9 mouse cellular contexts compared by ENCODE assay signal in the genomic region with DNA sequence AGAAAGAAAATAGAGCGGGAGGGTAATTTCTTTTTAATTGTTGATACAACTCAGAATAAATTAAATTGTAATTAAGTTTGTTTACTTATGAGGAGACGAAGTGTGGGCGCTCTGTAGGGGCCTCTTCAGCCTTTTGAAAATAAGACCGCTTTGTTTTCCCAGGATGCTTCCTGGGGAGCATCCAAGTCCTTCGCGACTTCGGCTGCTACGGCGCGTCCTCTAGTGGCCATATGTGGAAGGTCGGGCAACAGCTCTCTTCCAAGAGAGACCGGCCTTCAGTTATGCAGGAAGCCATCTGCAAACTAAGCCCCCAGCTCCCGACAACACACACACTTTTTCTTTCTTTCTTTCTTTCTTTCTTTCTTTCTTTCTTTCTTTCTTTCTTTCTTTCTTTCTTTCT. TPM values are rescaled to one million over a fixed set of nuclear protein-coding genes. Genes with fewer than 3 reads are reported as not detected.
DNase-seq lines count a peak whose midpoint lies in the region; ATAC-seq and TF ChIP-seq lines count a peak whose summit lies in the region.
"Had no signal": no experiment of that assay in that cellular context is flagged by ENCODE, and none has a peak within 500 bp of the region (broad histone marks: within the 10 kb centered on the region; RNA-seq: fewer than 3 reads in every experiment).

No protein-coding gene starts in this region.

- TF ChIP-seq EP300 in lung, postnatal 0 days (IDR thresholded peaks at IDR 0.05), result no peak

- no peaks in the 10 kb centered on the region for H3K27me3 ChIP-seq in E14TG2a.4 (ENCODE audit: insufficient read depth, low read length)
- H3K27me3 ChIP-seq in forebrain, embryonic 16.5 days (replicated peaks; ENCODE audit: control insufficient read depth, insufficient read depth, low read length), result no peaks in the 10 kb centered on the region
- H3K27me3 ChIP-seq in lung, postnatal 0 days (replicated peaks; ENCODE audit: insufficient read depth, low read length), result no peaks in the 10 kb centered on the region
- H3K27me3 ChIP-seq: liver, embryonic 15.5 days had no signal

- H3K27ac ChIP-seq in forebrain, embryonic 16.5 days (ENCODE audit: low read length), result no peak overlapping the region
- H3K27ac ChIP-seq in lung, postnatal 0 days (ENCODE audit: low read length), result no peak overlapping the region
- H3K27ac ChIP-seq: liver, embryonic 15.5 days had no signal

- H3K4me3 ChIP-seq in E14TG2a.4 (replicated peaks; ENCODE audit: low read length), result 0 out of 2 replicates have a peak overlapping the region, but pooled peaks have one; percentile 24
- 0 out of 2 replicates have a peak overlapping the region, but pooled peaks have one; percentile 9 for H3K4me3 ChIP-seq in forebrain, embryonic 16.5 days (replicated peaks; ENCODE audit: low read length)
- no peak overlapping the region for H3K4me3 ChIP-seq in lung, postnatal 0 days (ENCODE audit: low read depth, low read length)
- H3K4me3 ChIP-seq: liver, embryonic 15.5 days had no signal

- H3K36me3 ChIP-seq in E14TG2a.4 (ENCODE audit: insufficient read depth, low read length), result no peaks in the 10 kb centered on the region
- H3K36me3 ChIP-seq in forebrain, embryonic 16.5 days (ENCODE audit: control insufficient read depth, insufficient read depth), result no peaks in the 10 kb centered on the region
- no peaks in the 10 kb centered on the region for H3K36me3 ChIP-seq in lung, postnatal 0 days (ENCODE audit: insufficient read depth, low read length)
- H3K36me3 ChIP-seq: liver, embryonic 15.5 days had no signal

- H3K4me2 ChIP-seq in forebrain, embryonic 16.5 days (ENCODE audit: low read length), result peak overlapping the region; percentile 29; the same call in 1 of the 2 replicates
- no peak overlapping the region for H3K4me2 ChIP-seq in lung, postnatal 0 days (replicated peaks; ENCODE audit: low read depth, low read length)
- H3K4me2 ChIP-seq: liver, embryonic 15.5 days had no signal

- ATAC-seq in forebrain, embryonic 16.5 days, result peak; percentile 70
- peak; percentile 75 to 85 for ATAC-seq in hematopoietic stem cell, adult 5-6 weeks (replicated peaks in 1 of 2; ENCODE audit: insufficient read depth in 1 of 2, low FRiP score in 2 of 2, low TSS enrichment in 1 of 2, low read depth in 1 of 2, poor library complexity in 2 of 2, severe bottlenecking in 2 of 2)
- peak; percentile 65 for ATAC-seq in lung, postnatal 0 days

- peaks cover 15% of the 10 kb centered on the region for H3K4me1 ChIP-seq in E14TG2a.4 (replicated peaks; ENCODE audit: low read depth, low read length)
- H3K4me1 ChIP-seq in forebrain, embryonic 16.5 days (replicated peaks; ENCODE audit: control insufficient read depth, insufficient read depth, low read length), result peaks cover 3% of the 10 kb centered on the region
- H3K4me1 ChIP-seq in lung, postnatal 0 days (ENCODE audit: insufficient read depth, low read depth, low read length), result no peaks in the 10 kb centered on the region
- H3K4me1 ChIP-seq: liver, embryonic 15.5 days had no signal

- peak; percentile 34 for DNase-seq in c-Kit-positive CD71-positive TER-119-negative erythroid progenitor cells, embryonic 14.5 days (ENCODE audit: low read depth)
- DNase-seq in layer of hippocampus, adult 9-10 months (ENCODE audit: low spot score), result peak; percentile 59
- peak; percentile 89 for DNase-seq in lung, postnatal 0 days (ENCODE audit: low spot score)
- peak; percentile 80 for DNase-seq in ovary, postnatal 36 days (ENCODE audit: low spot score)
- DNase-seq in thymus, postnatal 14 days, result peak; percentile 84

- TF ChIP-seq CTCF in E14TG2a.4 (conservative IDR thresholded peaks at IDR 0.05; ENCODE audit: low read length), result peak; percentile 87
- peak; percentile 94 for TF ChIP-seq CTCF in lung, postnatal 0 days (IDR thresholded peaks at IDR 0.05)

- 1% methylated on average over 13 of the region's 13 CpGs for WGBS in forebrain, embryonic 16.5 days
- WGBS in lung, postnatal 0 days, result 1% methylated on average over 13 of the region's 13 CpGs

- peaks cover 32% of the 10 kb centered on the region for H3K9me3 ChIP-seq in E14TG2a.4 (ENCODE audit: low read length)
- peaks cover 3% of the 10 kb centered on the region; the same call in 1 of the 2 replicates for H3K9me3 ChIP-seq in forebrain, embryonic 16.5 days (ENCODE audit: control insufficient read depth, low read length)
- no peaks in the 10 kb centered on the region for H3K9me3 ChIP-seq in lung, postnatal 0 days (ENCODE audit: low read length)
- H3K9me3 ChIP-seq: liver, embryonic 15.5 days had no signal

- no peak overlapping the region; the same call in 1 of the 2 replicates for H3K9ac ChIP-seq in forebrain, embryonic 16.5 days (replicated peaks; ENCODE audit: low read depth, low read length)
- H3K9ac ChIP-seq in lung, postnatal 0 days (replicated peaks; ENCODE audit: low read depth), result no peak overlapping the region
- H3K9ac ChIP-seq: liver, embryonic 15.5 days had no signal

RNA-seq across cellular contexts. Expression of a gene that starts 54.1 kb away (rescaled TPM):
- polyA plus RNA-seq in forebrain, embryonic 16.5 days (2015; fragmentation: Nextera tagmentation; extraction: Ambion mirVana), result 21.5 and 21.6 TPM in 2 replicates
- 62.4 and 87.4 TPM in 2 replicates for total RNA-seq in hematopoietic stem cell, adult 5-6 weeks (2017)
- polyA plus RNA-seq in lung, postnatal 0 days (2015; fragmentation: Nextera tagmentation; extraction: Ambion mirVana), result 11.2 and 12.2 TPM in 2 replicates

Comparison
In these comparisons a context has a peak if more than half of its experiments do, and no peak if none do; other contexts are left out.
1. DNase-seq: peak in every context shown above with its lines; median percentile 89 in lung, postnatal 0 days; 84 in thymus, postnatal 14 days; 80 in ovary, postnatal 36 days; 59 in layer of hippocampus, adult 9-10 months; 34 in c-Kit-positive CD71-positive TER-119-negative erythroid progenitor cells, embryonic 14.5 days.